Mouse (Mus musculus): ENCODE results near the gene Nagpa. TPM values are rescaled to one million over a fixed set of nuclear protein-coding genes. Genes with fewer than 3 reads are reported as not detected.

Nagpa gene
- polyA plus RNA-seq, 1 experiment = 59.7 TPM

DNA sequence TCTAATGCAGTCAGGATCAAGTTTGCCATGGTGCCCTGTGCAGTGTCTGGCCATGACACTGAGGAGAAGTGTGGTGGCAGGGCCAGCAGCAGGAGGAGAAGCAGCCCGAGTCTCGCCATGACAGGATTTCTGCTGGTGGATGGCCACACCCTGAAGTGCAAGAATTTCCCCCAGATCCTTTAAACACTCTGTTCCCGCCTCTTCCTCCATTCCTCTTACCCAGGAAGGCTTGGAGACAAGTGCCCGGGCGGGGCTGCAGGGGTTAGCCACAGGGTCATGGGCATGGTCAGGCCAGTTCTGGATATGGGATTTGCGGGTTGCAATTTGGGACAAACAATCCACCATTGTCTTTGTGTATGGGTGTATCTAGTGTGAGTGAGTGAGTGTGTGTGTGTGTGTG is 18.3 kb upstream of the Nagpa start, which contains the start of gene AU021092:
TSS of gene AU021092 (minus strand) at position 160 of the 400 bp plus-strand sequence.
- WGBS = 34% methylated on average over 6 of the region's 6 CpGs
- peak; percentile 46 for DNase-seq
- Histone ChIP-seq H3K4me3 (replicated peaks; ENCODE audit: extremely low read depth, low read depth, low read length) (peak within 1 kb of the TSS; percentile 71), H3K4me1 (ENCODE audit: control insufficient read depth, insufficient read depth, low read length) (no peaks in the 10 kb centered on the region)
- peak; percentile 20; the same call in 1 of the 2 replicates for TF ChIP-seq POLR2A (IDR thresholded peaks at IDR 0.05; ENCODE audit: borderline replicate concordance, extremely low read depth, low read depth, low read length)
- no peak for TF ChIP-seq CTCF (IDR thresholded peaks at IDR 0.05; ENCODE audit: insufficient read depth, low read length)

DNA sequence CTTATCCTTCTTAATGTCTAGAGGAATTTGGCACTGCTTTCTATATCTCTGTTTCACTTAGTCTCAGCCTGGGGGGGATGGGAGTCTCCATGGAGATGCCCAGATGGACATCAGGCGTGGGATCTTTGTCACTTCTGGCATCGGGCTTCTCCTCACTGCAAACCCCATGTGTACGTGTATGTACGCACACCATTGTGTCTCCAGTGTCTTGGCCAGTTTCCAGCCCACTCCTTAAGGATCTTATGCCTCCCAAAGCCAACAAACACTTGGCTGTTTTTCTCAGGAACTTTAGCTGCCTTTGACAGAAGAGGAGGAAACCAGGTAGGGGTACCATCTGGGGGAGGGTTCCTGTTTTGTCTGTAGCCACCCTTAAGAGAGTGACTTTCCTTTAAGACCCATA is 17.6 kb upstream of the Nagpa start:
- DNase-seq = peak; percentile 45
- H3K4me3 ChIP-seq (replicated peaks; ENCODE audit: extremely low read depth, low read depth, low read length) = no peak overlapping the region

DNA sequence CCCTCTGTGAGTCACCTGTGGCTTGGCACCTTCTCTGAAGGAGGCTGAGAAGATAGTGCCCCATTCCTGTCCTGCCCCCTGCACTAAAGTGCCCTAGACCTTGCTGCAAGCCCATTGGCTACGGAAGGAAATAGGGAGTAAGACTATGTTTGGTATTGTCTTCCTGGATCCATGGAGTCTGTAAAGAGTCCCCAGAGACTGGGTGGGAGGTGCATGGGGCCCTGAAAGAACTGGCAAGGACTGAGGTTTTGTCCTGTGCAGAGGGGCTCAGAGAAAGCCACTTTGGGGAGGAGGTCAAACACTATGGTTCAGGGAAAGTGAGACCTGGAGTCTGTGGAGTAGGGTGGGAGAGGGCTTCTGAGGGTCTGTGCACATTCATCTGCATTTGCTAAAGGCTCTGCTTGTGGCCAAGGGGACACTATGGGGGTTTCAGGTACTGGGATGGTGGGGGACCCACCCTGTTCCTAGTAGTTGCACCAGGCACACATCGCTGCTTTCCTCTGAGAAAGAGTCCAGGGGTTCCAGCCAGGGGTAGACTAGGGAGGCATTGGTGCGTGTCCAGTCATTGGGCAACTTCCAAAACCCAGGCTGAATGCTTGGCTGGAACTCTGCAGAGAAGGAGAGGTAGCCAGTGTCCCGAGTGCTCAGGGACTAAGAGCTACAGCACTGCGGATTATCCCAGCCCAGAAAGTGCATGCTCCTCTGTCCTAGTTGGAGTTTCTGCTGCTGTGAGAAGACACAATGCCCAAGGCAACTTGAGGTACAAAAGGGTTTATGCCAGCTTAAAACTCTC is 13.7 kb upstream of the Nagpa start:
- WGBS = 68% methylated on average over 5 of the region's 5 CpGs
- DNase-seq = no peak

More for the DNA sequence above, 17.6 kb upstream of the Nagpa start:
- WGBS = 19% methylated on average over 4 of the region's 4 CpGs
- TF ChIP-seq POLR2A (IDR thresholded peaks at IDR 0.05; ENCODE audit: borderline replicate concordance, extremely low read depth, low read depth, low read length) (no peak), CTCF (IDR thresholded peaks at IDR 0.05; ENCODE audit: insufficient read depth, low read length) (no peak)
- H3K4me1 ChIP-seq (ENCODE audit: control insufficient read depth, insufficient read depth, low read length) = no peaks in the 10 kb centered on the region

DNA sequence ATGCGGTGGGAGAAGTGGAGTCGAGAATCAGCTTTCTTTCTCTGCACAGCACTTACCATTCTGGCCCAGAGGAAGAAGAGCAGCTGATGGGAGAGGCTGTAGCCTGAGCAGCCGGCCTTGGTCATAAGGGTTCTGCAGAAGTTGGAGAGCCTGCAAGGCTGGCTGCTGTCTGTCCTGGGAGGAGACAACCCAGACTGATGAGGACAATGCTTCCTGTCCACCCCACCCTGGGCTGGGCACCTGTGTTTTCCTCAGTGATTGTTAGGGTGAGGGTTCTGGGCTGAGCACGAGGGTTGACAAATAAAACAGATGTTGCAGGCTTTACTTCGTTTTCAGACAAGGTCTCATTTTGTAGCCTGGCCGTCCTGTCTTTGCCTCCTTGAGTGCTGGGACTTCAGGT is 12.9 kb upstream of the Nagpa start:
- WGBS = 44% methylated on average over 6 of the region's 6 CpGs
- no peak for DNase-seq
- Histone ChIP-seq H3K4me1 (ENCODE audit: control insufficient read depth, insufficient read depth, low read length) (no peaks in the 10 kb centered on the region), H3K4me3 (replicated peaks; ENCODE audit: extremely low read depth, low read depth, low read length) (no peak overlapping the region)
- TF ChIP-seq POLR2A (IDR thresholded peaks at IDR 0.05; ENCODE audit: borderline replicate concordance, extremely low read depth, low read depth, low read length) = no peak
- TF ChIP-seq CTCF (IDR thresholded peaks at IDR 0.05; ENCODE audit: insufficient read depth, low read length) = no peak

More for the DNA sequence above, 13.7 kb upstream of the Nagpa start:
- Histone ChIP-seq H3K4me1 (ENCODE audit: control insufficient read depth, insufficient read depth, low read length) (no peaks in the 10 kb centered on the region), H3K4me3 (replicated peaks; ENCODE audit: extremely low read depth, low read depth, low read length) (no peak overlapping the region)
- TF ChIP-seq CTCF (IDR thresholded peaks at IDR 0.05; ENCODE audit: insufficient read depth, low read length) = no peak
- no peak for TF ChIP-seq POLR2A (IDR thresholded peaks at IDR 0.05; ENCODE audit: borderline replicate concordance, extremely low read depth, low read depth, low read length)

DNA sequence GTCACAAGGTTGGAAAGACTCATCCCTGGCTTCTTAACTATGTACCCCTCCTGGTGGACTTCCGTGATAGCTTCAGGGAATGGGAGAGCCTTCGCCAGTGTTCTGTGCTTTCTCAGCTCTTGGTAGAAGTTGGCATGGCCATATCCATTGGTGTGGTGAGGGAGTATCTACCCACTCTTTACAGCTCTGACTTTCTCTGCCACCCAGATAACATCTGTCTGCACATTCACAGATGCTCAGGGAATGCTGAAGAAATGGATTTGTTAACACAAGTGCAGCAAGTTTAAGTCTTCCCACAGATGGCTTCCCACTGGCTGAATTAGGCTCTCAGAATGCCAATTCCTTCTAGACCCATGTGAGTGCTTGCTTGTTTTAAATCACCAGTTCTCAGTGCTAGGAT is 10.3 kb upstream of the Nagpa start:
- Histone ChIP-seq H3K4me3 (replicated peaks; ENCODE audit: extremely low read depth, low read depth, low read length) (no peak overlapping the region), H3K4me1 (ENCODE audit: control insufficient read depth, insufficient read depth, low read length) (no peaks in the 10 kb centered on the region)
- TF ChIP-seq POLR2A (IDR thresholded peaks at IDR 0.05; ENCODE audit: borderline replicate concordance, extremely low read depth, low read depth, low read length) (no peak), CTCF (IDR thresholded peaks at IDR 0.05; ENCODE audit: insufficient read depth, low read length) (no peak)
- DNase-seq = no peak
- 90% methylated on average over 2 of the region's 2 CpGs for WGBS

DNA sequence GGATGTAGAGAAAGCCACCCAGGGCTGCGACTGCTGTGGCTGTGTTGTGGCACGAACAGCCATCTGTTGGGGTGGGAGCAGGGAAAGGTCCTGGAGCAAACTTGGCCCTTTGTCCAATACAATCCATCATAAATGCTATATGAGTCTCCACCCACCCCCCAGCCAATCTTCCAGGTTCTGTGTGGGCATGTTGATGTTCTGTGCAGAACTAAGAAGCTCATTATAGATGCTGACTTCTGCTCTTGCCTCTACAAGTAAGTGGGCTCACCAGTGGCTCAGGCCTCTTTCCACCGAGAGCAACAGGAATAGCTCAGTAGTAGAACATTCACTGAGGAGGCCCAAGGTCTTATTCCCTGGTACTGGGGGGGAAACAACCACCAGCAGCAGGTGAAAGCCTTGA is 8.3 kb upstream of the Nagpa start:
- WGBS = 86% methylated on average over 3 of the region's 3 CpGs
- no peak for DNase-seq
- no peaks in the 10 kb centered on the region for H3K4me1 ChIP-seq (ENCODE audit: control insufficient read depth, insufficient read depth, low read length)
- TF ChIP-seq POLR2A (IDR thresholded peaks at IDR 0.05; ENCODE audit: borderline replicate concordance, extremely low read depth, low read depth, low read length) (no peak), CTCF (IDR thresholded peaks at IDR 0.05; ENCODE audit: insufficient read depth, low read length) (no peak)
- no peak overlapping the region for H3K4me3 ChIP-seq (replicated peaks; ENCODE audit: extremely low read depth, low read depth, low read length)

DNA sequence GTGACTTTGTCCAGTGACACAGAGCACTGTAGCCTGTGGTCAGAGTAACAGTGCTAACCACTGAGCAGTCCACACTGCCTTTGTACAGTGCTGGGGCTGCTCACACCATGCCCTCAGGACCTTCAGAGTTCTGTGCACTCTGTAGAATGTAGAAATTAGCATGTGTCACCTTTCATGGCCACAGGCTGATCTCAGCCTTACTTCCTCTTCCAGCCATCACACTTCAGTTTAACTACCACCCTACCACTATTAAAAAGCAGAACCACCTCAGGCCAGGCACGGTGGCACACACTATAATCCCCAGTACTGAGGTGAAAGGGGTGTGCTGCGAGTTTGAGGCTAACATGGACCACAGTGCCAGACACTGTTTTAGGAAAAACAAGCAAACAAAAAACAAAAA is 6.6 kb upstream of the Nagpa start:
- DNase-seq = no peak
- H3K4me1 ChIP-seq (ENCODE audit: control insufficient read depth, insufficient read depth, low read length) = no peaks in the 10 kb centered on the region
- TF ChIP-seq POLR2A (IDR thresholded peaks at IDR 0.05; ENCODE audit: borderline replicate concordance, extremely low read depth, low read depth, low read length) = no peak
- TF ChIP-seq CTCF (IDR thresholded peaks at IDR 0.05; ENCODE audit: insufficient read depth, low read length) = no peak
- 71% methylated on average over 2 of the region's 2 CpGs for WGBS
- no peak overlapping the region for H3K4me3 ChIP-seq (replicated peaks; ENCODE audit: extremely low read depth, low read depth, low read length)

DNA sequence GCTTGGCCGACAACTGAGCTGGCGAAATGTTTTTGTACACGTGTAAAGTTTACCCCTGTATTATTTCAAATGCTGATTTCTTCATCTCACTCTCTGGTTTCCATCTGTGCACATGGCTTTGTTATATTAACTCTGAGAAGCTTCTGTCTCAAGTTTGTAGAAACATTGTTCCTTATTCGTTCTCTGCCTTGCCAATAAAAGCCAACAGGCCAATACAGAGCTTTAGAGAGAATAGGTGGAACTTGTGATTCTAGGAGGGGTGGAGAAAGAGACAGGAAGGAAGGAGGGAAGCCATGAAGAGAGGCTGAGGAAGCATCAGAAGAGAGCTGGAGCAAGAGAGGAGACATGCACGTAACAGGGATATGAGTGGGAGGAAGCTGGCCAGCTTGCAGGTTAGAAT is 2.2 kb upstream of the Nagpa start:
- Histone ChIP-seq H3K4me1 (ENCODE audit: control insufficient read depth, insufficient read depth, low read length) (no peaks in the 10 kb centered on the region; the same call in 1 of the 2 replicates), H3K4me3 (replicated peaks; ENCODE audit: extremely low read depth, low read depth, low read length) (no peak overlapping the region)
- no peak for DNase-seq
- no peak for TF ChIP-seq CTCF (IDR thresholded peaks at IDR 0.05; ENCODE audit: insufficient read depth, low read length)
- TF ChIP-seq POLR2A (IDR thresholded peaks at IDR 0.05; ENCODE audit: borderline replicate concordance, extremely low read depth, low read depth, low read length) = no peak
- WGBS = 71% methylated on average over 5 of the region's 5 CpGs

DNA sequence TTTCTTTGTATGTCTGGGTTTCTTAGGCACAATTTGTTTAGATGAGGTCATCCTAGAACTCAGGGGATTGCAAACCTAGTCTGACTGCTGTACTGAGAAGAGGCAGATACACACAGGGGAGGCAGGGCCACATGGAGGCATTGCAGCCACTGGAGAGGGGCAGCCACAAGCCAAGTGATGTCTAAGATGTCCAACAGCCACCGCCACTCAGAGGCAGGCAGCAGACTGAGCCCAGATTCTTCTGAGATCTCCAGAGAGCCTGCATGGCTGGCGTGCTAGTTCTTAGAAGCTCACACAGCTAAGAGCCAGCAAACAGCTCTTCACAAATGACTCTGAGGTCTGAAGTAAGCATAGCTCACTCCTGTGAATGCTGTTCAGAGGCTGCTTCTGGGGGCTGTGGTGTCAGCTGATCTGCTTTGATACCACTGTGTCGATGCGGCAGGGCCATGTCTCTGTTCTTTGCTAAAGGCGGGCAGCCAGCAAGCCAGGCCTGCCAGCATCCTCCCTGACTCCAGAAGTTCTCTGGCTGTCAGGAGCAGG is 1.7 kb upstream of the Nagpa start:
- TF ChIP-seq POLR2A (IDR thresholded peaks at IDR 0.05; ENCODE audit: borderline replicate concordance, extremely low read depth, low read depth, low read length) (no peak), CTCF (IDR thresholded peaks at IDR 0.05; ENCODE audit: insufficient read depth, low read length) (no peak)
- H3K4me1 ChIP-seq (ENCODE audit: control insufficient read depth, insufficient read depth, low read length) = no peaks in the 10 kb centered on the region; the same call in 1 of the 2 replicates
- DNase-seq = no peak
- no peak overlapping the region for H3K4me3 ChIP-seq (replicated peaks; ENCODE audit: extremely low read depth, low read depth, low read length)
- 87% methylated on average over 5 of the region's 5 CpGs for WGBS

DNA sequence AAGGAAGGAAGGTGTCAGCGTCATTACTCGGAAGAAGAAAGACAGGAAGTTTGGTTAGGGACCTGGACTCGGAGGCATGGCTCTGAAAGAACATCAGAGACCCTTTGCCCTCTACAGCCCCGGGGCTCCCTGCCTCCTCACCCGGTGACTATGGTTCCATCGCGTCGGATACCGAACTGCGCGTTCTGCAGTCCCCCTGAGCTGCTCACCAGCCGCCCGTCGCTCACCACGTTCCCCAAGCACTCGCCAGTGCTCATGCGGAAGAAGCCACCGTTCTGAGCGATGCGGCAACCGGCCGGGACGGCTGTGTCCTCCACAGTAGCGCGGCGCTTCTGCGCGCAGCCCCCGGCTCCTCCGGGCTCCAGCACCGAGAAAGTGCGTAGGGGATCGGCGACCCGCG is 612 bp downstream of the Nagpa start:
- TF ChIP-seq CTCF (IDR thresholded peaks at IDR 0.05; ENCODE audit: insufficient read depth, low read length) = no peak
- TF ChIP-seq POLR2A (IDR thresholded peaks at IDR 0.05; ENCODE audit: borderline replicate concordance, extremely low read depth, low read depth, low read length) = no peak
- Histone ChIP-seq H3K4me3 (replicated peaks; ENCODE audit: extremely low read depth, low read depth, low read length) (peak overlapping the region; percentile 83), H3K4me1 (ENCODE audit: control insufficient read depth, insufficient read depth, low read length) (no peaks in the 10 kb centered on the region; the same call in 1 of the 2 replicates)
- peak; percentile 35 for DNase-seq
- WGBS = under 1% methylated on average over 36 of the region's 36 CpGs

Data from lung, adult 2 months (tissue).